Mouse (Mus musculus) Patski (cell line): ENCODE data around the gene Dtnbp1. TPM values are rescaled to one million over a fixed set of nuclear protein-coding genes. Genes with fewer than 3 reads are reported as not detected.
A peak's percentile ranks its signal among the peaks of the same experiment; 100 is the strongest.

Source experiments
- ATAC-seq: fragments of 100-300 bp; one replicate; pipeline ENCODE4 v1.8.0; 2021
- CTCF ChIA-PET: fragments of 350-600 bp; sonication (Branson Sonifier 250); formaldehyde crosslinking; loops from one replicate; lab custom pipeline; 2022; ENCODE audit warnings: inconsistent platforms; lab: Charles Lee
- POLR2A ChIA-PET: fragments of 350-600 bp; sonication (Branson Sonifier 250); formaldehyde crosslinking; loops from one replicate; lab custom pipeline; 2022; ENCODE audit warnings: antibody characterized with exemption, inconsistent platforms; lab: Charles Lee
- DNase-seq: peaks from one replicate; pipeline ENCODE4 v3.0.0-alpha.2; 2011; ENCODE audit warnings: low read depth, low spot score
- H3K27me3 ChIP-seq: fragments of 371-371 bp; one replicate; pipeline ENCODE4 v1.5.1; 2021
- CTCF ChIP-seq: fragments of 100-300 bp; IDR thresholded peaks from one replicate; pipeline ENCODE4 v1.5.1; 2021
- in situ Hi-C: fragments of 300-500 bp; cut with MboI; formaldehyde crosslinking; loops from 3 replicates; pipeline ENCODE4 v1.11.1; 2018; ENCODE audit warnings: low pct_unique_long_range_greater_than_20kb, mixed read lengths
- polyA plus RNA-seq: library from polyadenylated mRNA; unstranded; gene quantifications from one replicate; pipeline ENCODE4 v1.2.3, GENCODE M21; 2021

Gene Dtnbp1
- polyA plus RNA-seq, 1 experiment from 2014 or later: 155 TPM

DNA sequence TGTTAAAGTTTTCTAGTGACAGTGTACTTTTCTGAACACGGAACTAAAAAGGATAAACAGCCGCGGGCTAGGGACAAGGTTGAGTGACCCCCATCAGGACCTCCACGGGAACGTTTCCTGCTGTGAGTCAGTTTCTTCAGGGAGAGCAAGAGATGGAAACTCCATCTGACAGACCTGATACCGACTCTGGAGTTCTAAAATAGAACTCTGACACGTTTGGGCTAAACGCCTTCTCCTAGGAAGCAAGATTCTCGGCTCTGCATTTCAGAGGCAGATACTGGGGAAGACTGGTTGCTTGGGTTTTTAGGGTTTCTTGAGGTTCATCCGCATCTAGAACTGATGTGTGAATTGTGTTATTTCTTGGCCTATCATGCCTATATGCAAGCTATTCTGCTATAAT, 29.4 kb upstream of the Dtnbp1 start:
- DNase-seq: peak; percentile 19
- no peaks in the 10 kb centered on the region for H3K27me3 ChIP-seq
- in situ Hi-C loops: loop anchor here (5.0 to 10.0 kb wide), 3 partner anchors 133 to 446 kb away; no protein-coding TSS in a partner anchor
- CTCF ChIA-PET: interaction anchor here (0.6 to 2.3 kb wide), 11 partner anchors 11 to 459 kb away, joined by 3 to 12 read pairs (median 4); no protein-coding TSS in a partner anchor
- POLR2A ChIA-PET: no interaction called here
- ATAC-seq: no peak
- TF ChIP-seq CTCF: no peak

DNA sequence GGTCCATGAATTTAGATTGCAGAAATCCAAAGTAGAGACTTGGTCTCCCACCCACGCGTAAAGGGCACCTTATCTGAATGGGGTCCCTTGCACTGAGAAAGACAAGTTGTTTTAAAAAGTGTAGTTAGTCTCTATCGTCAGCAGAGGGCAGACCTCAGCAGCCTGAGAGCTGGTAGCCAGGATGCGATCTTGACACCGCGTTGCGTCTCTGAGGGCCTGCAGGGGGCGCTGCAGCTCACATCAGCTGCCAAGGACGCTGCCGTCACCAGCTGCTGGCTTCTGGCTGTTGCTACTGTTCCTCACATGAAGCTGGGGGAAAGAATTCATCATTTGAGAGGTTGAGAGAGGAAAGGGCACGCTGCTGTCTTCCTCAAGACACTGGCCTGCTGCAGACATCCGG, 28.9 kb upstream of the Dtnbp1 start:
- POLR2A ChIA-PET: no interaction called here
- in situ Hi-C loops: loop anchor here (5.0 to 10.0 kb wide), 3 partner anchors 134 to 446 kb away; no protein-coding TSS in a partner anchor
- peak; percentile 99 for TF ChIP-seq CTCF

DNA sequence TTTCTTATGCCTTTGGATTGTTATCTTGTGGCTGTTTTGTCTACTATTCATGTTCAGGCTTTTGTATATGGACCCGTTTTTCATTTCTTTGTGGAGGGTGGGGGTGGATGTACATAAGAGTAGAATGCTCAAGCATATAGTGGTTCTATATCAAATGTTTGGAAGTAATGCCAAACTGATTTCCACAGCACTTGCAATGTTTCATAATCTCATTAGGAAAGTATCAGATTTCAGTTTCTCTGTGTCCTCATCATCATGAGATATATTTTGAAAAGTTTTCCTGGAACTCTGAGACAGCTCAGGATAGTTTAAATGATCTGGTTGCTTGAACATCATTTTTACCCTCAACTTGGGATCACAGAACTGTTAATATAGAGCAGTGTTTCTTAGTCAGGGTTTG, 27.8 kb upstream of the Dtnbp1 start:
- CTCF ChIA-PET: interaction anchor here (1.4 to 2.3 kb wide), 4 partner anchors 10 to 415 kb away, joined by 3 to 12 read pairs (median 6); no protein-coding TSS in a partner anchor
- in situ Hi-C loops: loop anchor here (5.0 to 10.0 kb wide), 3 partner anchors 135 to 448 kb away; no protein-coding TSS in a partner anchor
- POLR2A ChIA-PET: no interaction called here
- DNase-seq (no peak), ATAC-seq (no peak)
- H3K27me3 ChIP-seq: no peaks in the 10 kb centered on the region
- TF ChIP-seq CTCF: no peak

More for the DNA sequence above, 28.9 kb upstream of the Dtnbp1 start:
- CTCF ChIA-PET: interaction anchor here (0.6 to 2.3 kb wide), 11 partner anchors 11 to 459 kb away, joined by 3 to 12 read pairs (median 4); no protein-coding TSS in a partner anchor
- peak; percentile 54 for ATAC-seq
- H3K27me3 ChIP-seq: no peaks in the 10 kb centered on the region
- peak; percentile 50 for DNase-seq

DNA sequence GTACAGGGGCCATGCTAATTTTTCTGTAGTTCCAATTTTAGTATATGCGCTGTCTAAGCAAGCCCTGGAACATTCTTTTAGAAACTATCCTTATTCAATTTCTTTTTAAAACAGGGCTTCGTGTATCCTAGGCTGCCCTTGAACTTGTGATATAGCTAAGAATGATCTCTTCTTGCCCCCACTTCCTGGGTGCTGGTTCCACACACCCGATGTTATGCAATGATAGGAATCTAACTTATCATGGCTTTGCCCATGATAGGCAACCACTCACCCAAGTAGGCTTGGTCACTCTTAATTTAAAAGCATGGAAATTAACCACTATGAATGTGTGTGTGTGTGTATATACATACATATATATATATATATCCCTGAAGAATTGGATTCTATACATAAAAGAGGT, 24.3 kb upstream of the Dtnbp1 start:
- in situ Hi-C loops: no loop called here
- ATAC-seq: no peak
- ChIA-PET POLR2A (no interaction called here), CTCF (no interaction called here)
- no peak for DNase-seq
- TF ChIP-seq CTCF: no peak
- H3K27me3 ChIP-seq: no peaks in the 10 kb centered on the region

DNA sequence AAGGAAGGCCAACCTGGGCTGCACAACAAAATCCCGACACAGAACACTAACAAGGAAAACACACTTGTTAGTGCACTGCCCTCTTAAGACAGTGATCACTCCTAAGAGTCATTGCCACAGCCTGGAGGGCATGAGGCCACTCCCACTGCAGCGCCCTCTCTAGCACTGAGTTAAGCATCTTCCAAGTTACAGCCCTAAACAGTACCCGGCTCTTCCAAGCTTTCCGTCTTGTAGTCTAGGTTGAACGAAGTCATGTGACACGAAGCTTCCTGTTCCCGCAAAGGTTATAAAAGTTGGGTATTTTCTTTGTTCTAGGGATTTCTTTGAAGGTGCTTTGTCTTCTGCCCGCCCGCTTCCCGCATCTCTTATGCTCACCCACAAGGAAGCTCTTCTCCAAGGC, 22.9 kb upstream of the Dtnbp1 start:
- no peak for TF ChIP-seq CTCF
- CTCF ChIA-PET: interaction anchor here (1.2 kb wide), 1 partner anchor 24 kb away, joined by 4 read pairs; no protein-coding TSS in a partner anchor
- in situ Hi-C loops: no loop called here
- DNase-seq: no peak
- no peak for ATAC-seq
- POLR2A ChIA-PET: interaction anchor here (0.6 to 0.7 kb wide), 2 partner anchors 22 to 483 kb away, joined by 3 read pairs; no protein-coding TSS in a partner anchor
- H3K27me3 ChIP-seq: no peaks in the 10 kb centered on the region

DNA sequence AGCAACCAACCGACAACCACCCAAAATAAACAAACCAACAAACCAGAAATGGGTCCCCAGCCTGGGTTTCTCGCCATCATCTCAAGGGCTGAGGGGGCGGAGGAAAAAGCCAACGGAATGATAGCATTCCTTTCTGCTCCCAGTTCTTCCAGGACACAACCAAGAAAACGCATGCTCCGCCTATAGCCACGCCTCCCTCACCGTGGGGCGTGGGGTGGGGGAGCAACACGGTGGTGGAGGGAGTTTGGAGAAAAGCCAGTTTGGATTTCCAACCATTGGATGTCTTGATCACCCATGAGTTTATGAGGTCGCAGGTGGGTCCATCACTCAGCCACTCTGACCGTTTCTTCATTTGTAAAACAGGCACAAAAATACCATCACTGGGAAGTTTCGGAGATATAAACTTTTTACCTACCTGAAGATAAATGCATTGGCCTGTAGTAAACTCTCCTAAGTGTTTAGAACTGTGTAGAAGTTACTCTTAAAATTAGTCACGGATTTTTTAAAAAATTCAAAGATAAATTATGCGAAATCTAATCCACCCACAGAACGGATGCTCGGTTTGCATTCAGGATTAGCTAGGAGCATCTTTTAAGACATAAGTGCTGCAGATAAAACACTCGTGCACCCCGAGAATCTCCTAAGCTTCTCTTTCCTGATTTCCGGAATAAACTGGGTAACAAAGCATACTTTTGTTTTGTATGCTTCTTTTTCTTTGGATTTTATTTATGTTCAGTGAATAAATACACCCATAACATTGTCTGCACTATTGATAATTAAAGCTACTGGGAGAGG, 21.6 kb upstream of the Dtnbp1 start:
- ChIA-PET CTCF (interaction anchor here (1.2 kb wide), 1 partner anchor 22 kb away, joined by 4 read pairs; no protein-coding TSS in a partner anchor), POLR2A (no interaction called here)
- DNase-seq (no peak), ATAC-seq (no peak)
- in situ Hi-C loops: no loop called here
- no peaks in the 10 kb centered on the region for H3K27me3 ChIP-seq
- TF ChIP-seq CTCF: no peak

DNA sequence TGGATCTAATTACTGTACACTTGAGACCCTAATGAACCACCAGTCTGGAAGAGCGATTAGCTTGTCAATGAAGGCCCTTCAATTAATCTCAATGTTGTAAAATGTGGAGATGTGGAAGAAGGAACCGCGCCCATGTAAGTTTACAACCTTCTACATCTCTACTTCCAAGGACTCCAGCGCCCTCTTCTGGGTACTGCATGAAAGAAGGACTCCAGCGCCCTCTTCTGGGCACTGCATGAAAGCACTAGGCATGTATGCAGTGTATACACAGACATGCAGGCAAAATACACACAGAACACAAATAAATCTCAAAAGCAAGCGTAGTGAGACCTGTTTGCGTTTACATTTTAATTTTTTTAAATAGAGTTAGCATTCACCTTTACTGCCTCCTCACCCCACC, 6.2 kb upstream of the Dtnbp1 start:
- DNase-seq: no peak
- in situ Hi-C loops: no loop called here
- peak; percentile 67 for TF ChIP-seq CTCF
- no peaks in the 10 kb centered on the region for H3K27me3 ChIP-seq
- CTCF ChIA-PET: interaction anchor here (0.7 to 0.8 kb wide), 3 partner anchors 10 to 26 kb away, joined by 3 to 5 read pairs (median 4); no protein-coding TSS in a partner anchor
- POLR2A ChIA-PET: no interaction called here
- no peak for ATAC-seq

DNA sequence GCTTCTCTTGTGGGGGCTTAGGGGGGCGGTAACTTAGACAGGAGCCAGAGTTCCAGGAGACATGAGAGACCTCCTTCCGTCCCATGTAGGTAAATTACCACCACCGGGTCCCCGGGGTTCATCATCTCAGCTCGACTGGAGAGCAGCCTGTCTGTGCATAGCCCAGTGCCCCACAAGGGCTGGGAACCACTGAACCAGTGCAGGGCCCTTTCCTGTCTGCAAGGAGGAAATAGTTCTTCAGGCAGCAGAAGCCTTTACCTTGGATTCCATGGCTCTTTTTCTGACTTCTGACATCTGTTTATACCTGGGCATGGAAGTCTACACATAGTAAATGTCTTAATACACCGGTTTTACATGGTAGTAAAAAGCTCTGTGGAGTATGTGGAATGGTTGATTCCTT, 5.8 kb upstream of the Dtnbp1 start:
- no peak for TF ChIP-seq CTCF
- no peaks in the 10 kb centered on the region for H3K27me3 ChIP-seq
- ATAC-seq: no peak
- CTCF ChIA-PET: interaction anchor here (0.7 to 0.8 kb wide), 3 partner anchors 11 to 25 kb away, joined by 3 to 5 read pairs (median 4); no protein-coding TSS in a partner anchor
- in situ Hi-C loops: no loop called here
- POLR2A ChIA-PET: no interaction called here
- no peak for DNase-seq

DNA sequence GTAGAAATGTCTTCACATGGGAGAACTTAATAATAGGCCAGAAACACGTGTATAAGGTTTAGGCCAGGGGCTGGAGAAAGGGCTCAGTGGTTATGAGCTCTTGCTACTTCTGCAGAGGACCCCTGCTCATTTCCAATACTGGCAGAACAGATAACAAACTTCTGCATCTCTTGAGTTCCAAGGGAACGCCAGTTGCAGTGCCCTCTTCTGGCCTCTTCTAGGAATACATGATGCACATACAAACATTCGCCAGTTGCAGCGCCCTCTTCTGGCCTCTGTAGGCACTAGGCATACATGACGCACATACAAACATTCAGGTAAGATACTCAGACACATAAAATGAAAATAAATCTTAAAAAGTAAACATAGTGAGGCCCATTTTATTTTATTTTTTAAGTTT, 4.5 kb upstream of the Dtnbp1 start:
- peak; percentile 64 for TF ChIP-seq CTCF
- in situ Hi-C loops: no loop called here
- no peak for DNase-seq
- ATAC-seq: no peak
- CTCF ChIA-PET: interaction anchor here (1.4 to 2.1 kb wide), 2 partner anchors 12 to 471 kb away, joined by 5 to 6 read pairs; no protein-coding TSS in a partner anchor
- POLR2A ChIA-PET: no interaction called here
- H3K27me3 ChIP-seq: no peaks in the 10 kb centered on the region

DNA sequence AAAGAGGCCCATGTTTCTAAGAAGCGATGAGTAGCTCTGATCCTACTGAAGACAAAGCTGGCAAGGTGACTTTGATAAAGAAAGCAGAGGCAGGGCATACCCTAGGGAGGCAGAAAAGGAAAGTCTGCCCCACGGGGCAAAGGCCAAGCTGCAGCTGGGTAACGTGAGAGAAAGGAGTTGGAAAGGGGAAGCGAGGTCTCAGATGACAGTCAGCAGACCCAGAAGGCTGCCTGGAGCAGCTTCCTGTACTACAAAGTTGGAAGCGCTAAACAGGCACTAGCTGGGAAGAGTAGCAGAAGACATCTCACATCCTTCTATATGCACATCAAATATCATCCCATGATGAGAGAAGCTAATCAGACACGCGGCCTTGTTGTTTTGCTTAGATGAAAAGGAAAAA, 3.9 kb upstream of the Dtnbp1 start:
- CTCF ChIA-PET: interaction anchor here (1.4 to 2.1 kb wide), 2 partner anchors 12 to 472 kb away, joined by 5 to 6 read pairs; no protein-coding TSS in a partner anchor
- DNase-seq: no peak
- in situ Hi-C loops: no loop called here

More for the DNA sequence above, 3.9 kb upstream of the Dtnbp1 start:
- POLR2A ChIA-PET: no interaction called here
- ATAC-seq: no peak
- TF ChIP-seq CTCF: no peak
- no peaks in the 10 kb centered on the region for H3K27me3 ChIP-seq
